Mouse (Mus musculus): ENCODE measurements around the gene Pfkp. TPM values are rescaled to one million over a fixed set of nuclear protein-coding genes. Genes with fewer than 3 reads are reported as not detected.

Pfkp gene
- polyA plus RNA-seq, 1 experiment from 2014 or later: 17.3 TPM

DNA sequence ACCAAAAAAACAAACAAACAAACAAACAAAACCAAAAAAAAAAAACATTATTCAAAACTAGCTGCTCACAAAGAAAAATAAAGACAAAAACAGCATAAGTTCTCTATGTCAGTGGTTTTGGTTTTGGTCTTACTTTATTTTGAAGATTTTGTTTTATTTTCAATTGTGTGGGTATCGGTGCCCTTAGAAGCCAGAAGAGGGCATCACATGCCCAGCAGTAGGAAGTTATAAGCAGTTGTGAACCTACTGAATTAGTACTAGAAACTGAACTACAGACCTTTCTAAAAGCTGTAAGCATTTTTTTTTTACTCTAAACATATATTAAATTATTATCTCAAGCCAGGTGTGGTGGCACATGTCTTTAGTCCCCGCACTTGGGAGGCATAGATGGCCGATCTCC lies 21.2 kb downstream of the Pfkp start:
- H3K9ac ChIP-seq: no peak overlapping the region
- ATAC-seq: no peak

GRCm38 (mm10) chr13:6626508-6627114 lies 22.0 kb downstream of the Pfkp start:
- Histone ChIP-seq H3K4me1 (no peaks in the 10 kb centered on the region), H3K36me3 (no peaks in the 10 kb centered on the region), H3K9me3 (replicated peaks) (no peaks in the 10 kb centered on the region), H3K27me3 (replicated peaks) (no peaks in the 10 kb centered on the region), H3K4me2 (no peak overlapping the region), H3K27ac (no peak overlapping the region), H3K4me3 (no peak overlapping the region), H3K9ac (no peak overlapping the region)
- 67% methylated on average over 4 of the region's 4 CpGs for WGBS (ENCODE audit: insufficient replicate concordance)
- ATAC-seq: no peak

More for the DNA sequence above, 21.2 kb downstream of the Pfkp start:
- no peaks in the 10 kb centered on the region for H3K4me1 ChIP-seq
- no peaks in the 10 kb centered on the region for H3K27me3 ChIP-seq (replicated peaks)
- WGBS (ENCODE audit: insufficient replicate concordance): 82% methylated on average over 3 of the region's 3 CpGs
- H3K9me3 ChIP-seq (replicated peaks): no peaks in the 10 kb centered on the region
- no peaks in the 10 kb centered on the region for H3K36me3 ChIP-seq
- no peak overlapping the region for H3K4me2 ChIP-seq
- H3K4me3 ChIP-seq: no peak overlapping the region
- no peak overlapping the region for H3K27ac ChIP-seq

- H3K36me3 ChIP-seq: no peaks in the 10 kb centered on the region
- no peak overlapping the region for H3K4me2 ChIP-seq
- WGBS (ENCODE audit: insufficient replicate concordance): 56% methylated on average over 3 of the region's 3 CpGs
- H3K4me1 ChIP-seq: no peaks in the 10 kb centered on the region
- H3K9ac ChIP-seq: no peak overlapping the region
- no peaks in the 10 kb centered on the region for H3K27me3 ChIP-seq (replicated peaks)
- H3K9me3 ChIP-seq (replicated peaks): no peaks in the 10 kb centered on the region
- no peak for ATAC-seq
- no peak overlapping the region for H3K27ac ChIP-seq
- H3K4me3 ChIP-seq: no peak overlapping the region
Measured at GRCm38 (mm10) chr13:6625942-6626341, 22.6 kb downstream of the Pfkp start.

DNA sequence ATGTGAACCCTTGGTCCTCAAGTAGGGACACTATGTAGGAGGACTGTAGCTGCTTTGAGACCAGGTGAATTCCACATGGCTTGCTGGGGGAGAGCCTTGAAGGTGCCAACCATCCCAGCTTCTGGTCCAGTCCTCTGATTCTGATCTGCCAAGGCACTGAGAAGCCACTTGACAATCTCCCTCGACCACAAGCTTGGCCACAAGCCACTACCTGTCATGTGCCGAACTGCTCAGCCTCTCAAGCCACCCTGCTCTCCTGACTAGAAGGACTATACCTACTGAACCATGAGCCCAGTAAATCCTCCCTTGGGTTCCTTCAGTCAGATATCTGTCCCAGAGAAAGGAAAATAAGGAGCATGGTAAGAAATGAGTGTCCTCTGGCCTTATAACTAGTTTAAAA lies 24.0 kb downstream of the Pfkp start:
- H3K27me3 ChIP-seq (replicated peaks): no peaks in the 10 kb centered on the region
- no peaks in the 10 kb centered on the region for H3K4me1 ChIP-seq
- H3K4me2 ChIP-seq: no peak overlapping the region
- no peak for ATAC-seq
- H3K27ac ChIP-seq: no peak overlapping the region
- H3K36me3 ChIP-seq: no peaks in the 10 kb centered on the region
- no peaks in the 10 kb centered on the region for H3K9me3 ChIP-seq (replicated peaks)
- WGBS (ENCODE audit: insufficient replicate concordance): 56% methylated on average over 2 of the region's 2 CpGs
- no peak overlapping the region for H3K9ac ChIP-seq
- H3K4me3 ChIP-seq: no peak overlapping the region

- Histone ChIP-seq H3K27me3 (replicated peaks) (no peaks in the 10 kb centered on the region), H3K36me3 (no peaks in the 10 kb centered on the region), H3K4me1 (no peaks in the 10 kb centered on the region), H3K9ac (no peak overlapping the region), H3K4me3 (no peak overlapping the region), H3K27ac (no peak overlapping the region), H3K4me2 (no peak overlapping the region), H3K9me3 (replicated peaks) (no peaks in the 10 kb centered on the region)
- ATAC-seq: no peak
- WGBS (ENCODE audit: insufficient replicate concordance): 58% methylated on average over 4 of the region's 4 CpGs
Measured at GRCm38 (mm10) chr13:6624121-6624520, 24.5 kb downstream of the Pfkp start.

DNA sequence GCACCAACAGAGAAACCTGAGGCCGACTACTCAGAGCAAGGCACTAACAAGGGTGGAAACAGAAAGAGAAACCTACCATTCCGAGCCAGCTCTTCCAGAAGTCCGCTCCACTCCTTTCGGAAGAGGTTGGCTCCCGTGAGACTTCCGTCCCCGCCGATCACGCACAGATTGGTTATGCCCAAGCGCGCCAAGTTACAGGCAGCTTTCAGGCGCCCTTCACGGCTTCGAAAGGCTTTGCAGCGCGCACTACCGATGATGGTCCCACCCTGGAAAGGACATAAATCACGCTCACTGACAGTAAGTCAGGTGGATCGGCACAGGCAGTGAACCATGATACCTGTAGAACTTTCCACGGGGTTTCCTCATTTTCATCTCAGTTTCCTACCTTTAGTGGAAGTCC lies 26.7 kb downstream of the Pfkp start:
- Histone ChIP-seq H3K9me3 (replicated peaks) (no peaks in the 10 kb centered on the region), H3K27ac (no peak overlapping the region), H3K4me2 (no peak overlapping the region), H3K27me3 (replicated peaks) (no peaks in the 10 kb centered on the region), H3K9ac (no peak overlapping the region), H3K4me1 (no peaks in the 10 kb centered on the region), H3K36me3 (no peaks in the 10 kb centered on the region), H3K4me3 (no peak overlapping the region)
- WGBS (ENCODE audit: insufficient replicate concordance): 83% methylated on average over 20 of the region's 20 CpGs
- no peak for ATAC-seq

GRCm38 (mm10) chr13:6620250-6620649 lies 28.3 kb downstream of the Pfkp start:
- Histone ChIP-seq H3K9ac (no peak overlapping the region), H3K27me3 (replicated peaks) (no peaks in the 10 kb centered on the region), H3K4me1 (no peaks in the 10 kb centered on the region), H3K9me3 (replicated peaks) (no peaks in the 10 kb centered on the region), H3K36me3 (no peaks in the 10 kb centered on the region), H3K4me2 (no peak overlapping the region), H3K27ac (no peak overlapping the region), H3K4me3 (no peak overlapping the region)
- no peak for ATAC-seq
- WGBS (ENCODE audit: insufficient replicate concordance): 75% methylated on average over 3 of the region's 3 CpGs

DNA sequence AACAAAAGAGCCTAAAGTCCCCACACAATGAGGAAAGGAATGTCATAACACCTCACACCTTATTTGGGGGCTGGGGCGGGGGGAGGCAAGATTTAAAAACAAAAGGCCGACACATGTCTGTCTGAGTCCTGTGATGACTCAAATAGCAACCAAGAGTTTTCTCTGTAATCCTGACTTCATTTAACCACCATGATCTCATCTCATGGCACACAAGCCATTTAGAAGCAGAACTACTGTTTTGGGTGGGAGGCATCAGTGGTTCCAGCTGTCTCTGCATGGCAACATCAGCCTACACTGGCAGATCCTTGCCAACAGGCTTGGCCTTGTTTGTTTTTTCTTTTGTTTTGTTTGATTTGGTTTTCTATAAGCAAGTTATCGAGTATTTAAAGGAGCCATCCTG lies 29.9 kb downstream of the Pfkp start:
- Histone ChIP-seq H3K27ac (no peak overlapping the region), H3K4me2 (no peak overlapping the region), H3K9ac (no peak overlapping the region), H3K4me3 (no peak overlapping the region), H3K27me3 (replicated peaks) (no peaks in the 10 kb centered on the region), H3K9me3 (replicated peaks) (no peaks in the 10 kb centered on the region), H3K36me3 (peaks cover 3% of the 10 kb centered on the region; the same call in 1 of the 2 replicates), H3K4me1 (no peaks in the 10 kb centered on the region)
- 73% methylated on average over 3 of the region's 3 CpGs for whole genome bisulfite sequencing (ENCODE audit: insufficient replicate concordance)
- no peak for ATAC-seq

- Histone ChIP-seq H3K27me3 (replicated peaks) (no peaks in the 10 kb centered on the region), H3K4me2 (no peak overlapping the region), H3K36me3 (peaks cover 3% of the 10 kb centered on the region; the same call in 1 of the 2 replicates), H3K4me3 (no peak overlapping the region), H3K27ac (no peak overlapping the region), H3K9ac (no peak overlapping the region), H3K4me1 (no peaks in the 10 kb centered on the region), H3K9me3 (replicated peaks) (no peaks in the 10 kb centered on the region)
- no peak for ATAC-seq
- WGBS (ENCODE audit: insufficient replicate concordance): 76% methylated on average over 5 of the region's 5 CpGs
Measured at GRCm38 (mm10) chr13:6613690-6614445, 34.7 kb downstream of the Pfkp start.

GRCm38 (mm10) chr13:6602786-6603409 lies 45.7 kb downstream of the Pfkp start:
- Histone ChIP-seq H3K27ac (no peak overlapping the region), H3K4me3 (no peak overlapping the region), H3K36me3 (peaks cover under 1% of the 10 kb centered on the region; the same call in 1 of the 2 replicates), H3K4me2 (no peak overlapping the region), H3K9me3 (replicated peaks) (no peaks in the 10 kb centered on the region), H3K9ac (no peak overlapping the region), H3K4me1 (no peaks in the 10 kb centered on the region), H3K27me3 (replicated peaks) (no peaks in the 10 kb centered on the region)
- WGBS (ENCODE audit: insufficient replicate concordance): 82% methylated on average over 10 of the region's 10 CpGs
- no peak for ATAC-seq

GRCm38 (mm10) chr13:6601676-6602075 lies 46.9 kb downstream of the Pfkp start:
- H3K4me1 ChIP-seq: no peaks in the 10 kb centered on the region
- no peak overlapping the region for H3K27ac ChIP-seq
- peaks cover 3% of the 10 kb centered on the region; the same call in 1 of the 2 replicates for H3K36me3 ChIP-seq
- 80% methylated on average over 2 of the region's 2 CpGs for WGBS (ENCODE audit: insufficient replicate concordance)
- no peak for ATAC-seq
- H3K4me2 ChIP-seq: no peak overlapping the region
- H3K9me3 ChIP-seq (replicated peaks): no peaks in the 10 kb centered on the region
- no peak overlapping the region for H3K4me3 ChIP-seq
- H3K9ac ChIP-seq: no peak overlapping the region
- no peaks in the 10 kb centered on the region for H3K27me3 ChIP-seq (replicated peaks)

DNA sequence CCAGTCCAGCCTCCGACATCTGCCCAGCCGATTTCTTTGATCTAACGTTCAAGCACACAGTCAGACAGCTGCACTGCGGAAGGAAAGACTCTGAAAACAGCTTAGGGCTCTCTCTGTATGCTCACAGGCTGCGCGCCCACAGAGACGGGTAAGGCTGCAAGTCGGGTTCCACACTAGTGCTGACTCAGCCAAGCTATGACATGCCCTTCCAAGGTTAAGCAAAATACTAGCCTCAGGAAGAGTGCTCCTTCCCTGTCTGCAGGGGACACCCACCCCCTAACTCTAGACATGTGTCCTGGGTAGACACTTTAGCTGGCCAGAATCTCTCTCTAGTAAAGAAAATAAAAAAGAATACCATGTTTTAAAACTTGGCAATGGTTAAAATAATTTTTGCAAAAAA lies 48.0 kb downstream of the Pfkp start:
- Histone ChIP-seq H3K27ac (no peak overlapping the region), H3K9ac (no peak overlapping the region), H3K4me3 (no peak overlapping the region), H3K4me1 (no peaks in the 10 kb centered on the region), H3K4me2 (no peak overlapping the region), H3K27me3 (replicated peaks) (no peaks in the 10 kb centered on the region), H3K36me3 (peaks cover 3% of the 10 kb centered on the region; the same call in 1 of the 2 replicates), H3K9me3 (replicated peaks) (no peaks in the 10 kb centered on the region)
- WGBS (ENCODE audit: insufficient replicate concordance): 85% methylated on average over 8 of the region's 8 CpGs
- ATAC-seq: no peak
